Mouse (Mus musculus) layer of hippocampus, adult 9-11 months (tissue): ENCODE measurements around the gene Ovgp1.
"Not testable (repeated sequence)": the region's sequence is repeated elsewhere in the genome, so short reads cannot be mapped to it uniquely, and the experiment has no call there.

Experiments
- DNase-seq: peaks from one replicate; pipeline ENCODE4 v3.0.0; 2022

Gene Ovgp1

GRCm38 (mm10) chr3:106000707-106001375 is 27.3 kb downstream of the Ovgp1 start:
- DNase-seq: no peak

GRCm38 (mm10) chr3:106001416-106002370 is 28.2 kb downstream of the Ovgp1 start:
- DNase-seq: peak; percentile 28

GRCm38 (mm10) chr3:106003360-106003759 is 29.8 kb downstream of the Ovgp1 start:
- not testable (repeated sequence) for DNase-seq

GRCm38 (mm10) chr3:106014546-106014945 is 41.0 kb downstream of the Ovgp1 start, which contains the start of gene Pifo:
Pifo (minus strand) TSS chr3:106014646.
- DNase-seq: no peak

GRCm38 (mm10) chr3:106021840-106022239 is 48.3 kb downstream of the Ovgp1 start:
- DNase-seq: no peak

GRCm38 (mm10) chr3:106024135-106024534 is 50.6 kb downstream of the Ovgp1 start:
- DNase-seq: no peak

GRCm38 (mm10) chr3:106032781-106033180 is 59.3 kb downstream of the Ovgp1 start, which contains the start of gene Chil5:
Chil5 (minus strand) TSS chr3:106032814.
- no peak for DNase-seq
